Mouse (Mus musculus) liver, embryonic 11.5 days (tissue): ENCODE measurements around the gene Mageb18. TPM values are rescaled to one million over a fixed set of nuclear protein-coding genes. Genes with fewer than 3 reads are reported as not detected.
"Not testable (repeated sequence)": the region's sequence is repeated elsewhere in the genome, so short reads cannot be mapped to it uniquely, and the experiment has no call there.

ENCODE experiments used
- ATAC-seq: fragments of 200-750 bp; cut with Nextera tagmentation; replicated peaks from 2 replicates; pipeline ENCODE4 v1.8.0; 2017; ENCODE audit warnings: moderate number of reproducible peaks, mild to moderate bottlenecking, moderate TSS enrichment, moderate library complexity; ENCODE audit not compliant: low FRiP score
- DNase-seq: peaks from one replicate; pipeline ENCODE4 v3.0.0-alpha.2; 2017; ENCODE audit warnings: low spot score
- H3K27ac ChIP-seq: fragments of 300-500 bp; sonication (generic); 2 replicates; pipeline ENCODE4 v1.5.1; 2014; ENCODE audit warnings: mild to moderate bottlenecking, low read depth, low read length, control low read depth
- H3K27me3 ChIP-seq: fragments of 300-500 bp; sonication (generic); replicated peaks from 2 replicates; pipeline ENCODE4 v1.6.1; 2014; ENCODE audit warnings: low read length, mixed read lengths; ENCODE audit not compliant: control insufficient read depth, insufficient read depth
- H3K36me3 ChIP-seq: fragments of 300-500 bp; sonication (generic); 2 replicates; pipeline ENCODE4 v1.6.1; 2014; ENCODE audit warnings: mild to moderate bottlenecking, low read length, moderate library complexity, mixed read lengths; ENCODE audit not compliant: control insufficient read depth, insufficient read depth
- H3K4me1 ChIP-seq: fragments of 300-500 bp; sonication (generic); replicated peaks from 2 replicates; pipeline ENCODE4 v1.6.1; 2014; ENCODE audit warnings: low read length, mixed read lengths; ENCODE audit not compliant: control insufficient read depth, insufficient read depth
- H3K4me2 ChIP-seq: fragments of 300-500 bp; sonication (generic); 2 replicates; pipeline ENCODE4 v1.6.1; 2014; ENCODE audit warnings: mild to moderate bottlenecking, control low read depth, moderate library complexity
- H3K4me3 ChIP-seq: fragments of 300-500 bp; sonication (generic); 2 replicates; pipeline ENCODE4 v1.5.1; 2014; ENCODE audit warnings: low read depth, low read length, control low read depth
- H3K9ac ChIP-seq: fragments of 300-500 bp; sonication (generic); 2 replicates; pipeline ENCODE4 v1.6.1; 2014; ENCODE audit warnings: low read depth, low read length, control low read depth
- H3K9me3 ChIP-seq: fragments of 300-500 bp; sonication (generic); 2 replicates; pipeline ENCODE4 v1.6.1; 2016; ENCODE audit warnings: low read length, inconsistent platforms, mixed read lengths; ENCODE audit not compliant: control insufficient read depth
- WGBS: fragments of 180-500 bp; shearing (Covaris S2); extraction: QIAGEN DNeasy Blood & Tissue Kit; methylation state at CpG from one replicate; pipeline ENCODE4 v1.1.7; 2014; 5-methylcytosine and 5-hydroxymethylcytosine counted together
- polyA plus RNA-seq: library from polyadenylated mRNA; unstranded; fragments of >200 nt; fragmentation: Nextera tagmentation; extraction: Ambion mirVana; gene quantifications from 2 replicates; pipeline ENCODE4 v1.2.1, GENCODE M21; 2014

The Mageb18 gene
- polyA plus RNA-seq, result not detected in 2 replicates

- Histone ChIP-seq H3K27ac (no peak within 1 kb of the TSS), H3K4me3 (no peak within 1 kb of the TSS), H3K4me2 (no peak within 1 kb of the TSS), H3K36me3 (no peaks in the 10 kb centered on the region), H3K27me3 (no peaks in the 10 kb centered on the region), H3K4me1 (no peaks in the 10 kb centered on the region), H3K9ac (no peak within 1 kb of the TSS), H3K9me3 (no peaks in the 10 kb centered on the region)
- ATAC-seq, result no peak
- no peak for DNase-seq
- 82% methylated on average over 1 of the region's 1 CpGs for WGBS
Observed at GRCm38 (mm10) chrX:92599472-92599871, at the start of gene Mageb18. Mageb18 (minus strand) TSS chrX:92599572.

- Histone ChIP-seq H3K4me3 (no peak overlapping the region), H3K9ac (no peak overlapping the region), H3K36me3 (no peaks in the 10 kb centered on the region), H3K27me3 (no peaks in the 10 kb centered on the region), H3K4me2 (no peak overlapping the region), H3K4me1 (no peaks in the 10 kb centered on the region), H3K27ac (no peak overlapping the region), H3K9me3 (no peaks in the 10 kb centered on the region)
- no peak for ATAC-seq
- 77% methylated on average over 3 of the region's 3 CpGs for WGBS
- no peak for DNase-seq
Observed at GRCm38 (mm10) chrX:92612788-92613187, 13.4 kb upstream of the Mageb18 start.

DNA sequence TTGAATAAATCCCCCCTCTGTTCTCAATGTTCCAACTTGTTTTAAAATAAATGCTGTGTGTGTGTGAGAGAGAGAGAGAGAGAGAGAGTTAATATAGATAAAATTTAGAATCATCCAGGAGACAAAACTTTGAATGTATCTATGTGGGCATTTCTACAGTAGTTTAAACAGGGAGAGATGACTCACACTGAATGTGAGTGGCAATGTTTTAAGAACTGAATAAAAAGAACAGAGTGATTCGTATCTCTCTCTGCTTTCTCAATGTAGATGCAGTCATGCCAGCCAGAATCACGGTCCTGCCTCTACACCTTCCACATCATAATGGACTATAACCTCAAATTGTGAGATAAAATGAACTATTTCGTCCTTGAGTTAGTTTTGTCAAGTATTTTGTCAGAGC lies 11.1 kb upstream of the Mageb18 start:
- no peak overlapping the region for H3K4me2 ChIP-seq
- no peak for DNase-seq
- H3K4me3 ChIP-seq, result no peak overlapping the region
- 65% methylated on average over 3 of the region's 3 CpGs for WGBS
- H3K36me3 ChIP-seq, result no peaks in the 10 kb centered on the region
- H3K4me1 ChIP-seq, result no peaks in the 10 kb centered on the region
- no peak overlapping the region for H3K9ac ChIP-seq
- H3K9me3 ChIP-seq, result no peaks in the 10 kb centered on the region
- no peak overlapping the region for H3K27ac ChIP-seq
- H3K27me3 ChIP-seq, result no peaks in the 10 kb centered on the region
- ATAC-seq, result no peak

- no peak overlapping the region for H3K9ac ChIP-seq
- H3K4me2 ChIP-seq, result no peak overlapping the region
- no peak for DNase-seq
- no peaks in the 10 kb centered on the region for H3K27me3 ChIP-seq
- no peaks in the 10 kb centered on the region for H3K4me1 ChIP-seq
- no peak overlapping the region for H3K4me3 ChIP-seq
- H3K9me3 ChIP-seq, result no peaks in the 10 kb centered on the region
- no peaks in the 10 kb centered on the region for H3K36me3 ChIP-seq
- no peak for ATAC-seq
- WGBS, result 46% methylated on average over 4 of the region's 4 CpGs
- no peak overlapping the region for H3K27ac ChIP-seq
Observed at GRCm38 (mm10) chrX:92597324-92597723, 2.0 kb downstream of the Mageb18 start.

GRCm38 (mm10) chrX:92527826-92528225 lies 71.5 kb downstream of the Mageb18 start:
- 48% methylated on average over 1 of the region's 1 CpGs for WGBS
- no peak overlapping the region for H3K27ac ChIP-seq
- no peak for DNase-seq

GRCm38 (mm10) chrX:92498254-92498653 lies 101.1 kb downstream of the Mageb18 start:
- H3K27ac ChIP-seq, result no peak overlapping the region
- no peaks in the 10 kb centered on the region for H3K4me1 ChIP-seq
- no peak for ATAC-seq
- H3K4me2 ChIP-seq, result no peak overlapping the region
- no peaks in the 10 kb centered on the region for H3K36me3 ChIP-seq
- H3K27me3 ChIP-seq, result no peaks in the 10 kb centered on the region
- H3K9ac ChIP-seq, result no peak overlapping the region
- no peak for DNase-seq
- no peak overlapping the region for H3K4me3 ChIP-seq
- no peaks in the 10 kb centered on the region for H3K9me3 ChIP-seq
- 41% methylated on average over 1 of the region's 1 CpGs for WGBS

More at GRCm38 (mm10) chrX:92527826-92528225, 71.5 kb downstream of the Mageb18 start:
- H3K9me3 ChIP-seq, result no peaks in the 10 kb centered on the region
- no peak overlapping the region for H3K4me2 ChIP-seq
- H3K4me3 ChIP-seq, result no peak overlapping the region
- H3K27me3 ChIP-seq, result no peaks in the 10 kb centered on the region
- no peaks in the 10 kb centered on the region for H3K36me3 ChIP-seq
- no peak overlapping the region for H3K9ac ChIP-seq
- no peak for ATAC-seq
- no peaks in the 10 kb centered on the region for H3K4me1 ChIP-seq

GRCm38 (mm10) chrX:92489649-92490048 lies 109.7 kb downstream of the Mageb18 start, which contains the start of gene Gm5941:
Gm5941 (plus strand) TSS chrX:92489949.
- WGBS, result 79% methylated on average over 4 of the region's 4 CpGs
- not testable (repeated sequence) for H3K4me3 ChIP-seq, ATAC-seq

GRCm38 (mm10) chrX:92464773-92465172 lies 134.6 kb downstream of the Mageb18 start:
- 30% methylated on average over 4 of the region's 4 CpGs for WGBS

More at GRCm38 (mm10) chrX:92489649-92490048, 109.7 kb downstream of the Mageb18 start, which contains the start of gene Gm5941:
- not testable (repeated sequence) for H3K27ac ChIP-seq, H3K27me3 ChIP-seq, H3K9ac ChIP-seq, H3K4me2 ChIP-seq, H3K9me3 ChIP-seq, H3K4me1 ChIP-seq, DNase-seq, H3K36me3 ChIP-seq

DNA sequence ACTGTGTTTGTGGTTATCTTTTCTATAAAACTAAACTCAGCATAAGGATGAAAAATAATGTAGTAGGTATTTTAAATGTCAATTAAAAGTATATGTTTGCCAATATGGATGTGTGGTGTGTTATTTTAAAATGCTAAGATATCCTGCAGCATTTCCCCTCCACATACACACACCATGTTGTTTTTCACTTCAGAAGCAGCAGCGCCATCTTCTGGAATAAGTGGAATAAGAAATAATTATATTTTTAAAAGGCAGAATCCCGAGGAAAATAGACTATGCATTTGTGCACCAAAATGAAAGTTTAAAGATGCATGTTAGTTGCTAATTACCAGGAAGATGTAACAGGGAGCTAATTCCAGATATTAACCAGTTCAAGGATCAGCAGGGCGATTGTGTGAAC lies 138.9 kb downstream of the Mageb18 start:
- no peak overlapping the region for H3K9ac ChIP-seq
- ATAC-seq, result no peak
- H3K36me3 ChIP-seq, result no peaks in the 10 kb centered on the region
- H3K27ac ChIP-seq, result no peak overlapping the region
- no peaks in the 10 kb centered on the region for H3K9me3 ChIP-seq
- H3K4me3 ChIP-seq, result no peak overlapping the region
- WGBS, result 29% methylated on average over 3 of the region's 3 CpGs
- H3K4me2 ChIP-seq, result no peak overlapping the region
- H3K27me3 ChIP-seq, result no peaks in the 10 kb centered on the region
- no peaks in the 10 kb centered on the region for H3K4me1 ChIP-seq
- DNase-seq, result no peak

More at GRCm38 (mm10) chrX:92464773-92465172, 134.6 kb downstream of the Mageb18 start:
- no peak overlapping the region for H3K4me3 ChIP-seq
- no peak overlapping the region for H3K9ac ChIP-seq
- H3K4me2 ChIP-seq, result no peak overlapping the region
- H3K4me1 ChIP-seq, result no peaks in the 10 kb centered on the region
- no peaks in the 10 kb centered on the region for H3K27me3 ChIP-seq
- no peak for DNase-seq
- no peak overlapping the region for H3K27ac ChIP-seq
- H3K36me3 ChIP-seq, result no peaks in the 10 kb centered on the region
- no peaks in the 10 kb centered on the region for H3K9me3 ChIP-seq
- ATAC-seq, result no peak
